Mouse (Mus musculus) adrenal gland, postnatal 10 days (tissue): ENCODE results near the gene Atf7ip2. TPM values are rescaled to one million over a fixed set of nuclear protein-coding genes. Genes with fewer than 3 reads are reported as not detected.

Source experiments
- DNase-seq: peaks from one replicate; pipeline ENCODE4 v3.0.0; 2021; ENCODE audit warnings: mixed read lengths
- microRNA-seq: library from miRNA; unstranded; fragments of <30 nt; microRNA quantifications from one replicate; pipeline ENCODE4 v1.2.0, GENCODE M21; 2021
- total RNA-seq, 2 experiments: library from RNA; stranded (reverse); gene quantifications; 2 replicates each; pipeline ENCODE4 v1.2.3; 2021

Atf7ip2 gene
- total RNA-seq, 2 experiments from 2014 or later, result 0.39 to 0.73 TPM

DNA sequence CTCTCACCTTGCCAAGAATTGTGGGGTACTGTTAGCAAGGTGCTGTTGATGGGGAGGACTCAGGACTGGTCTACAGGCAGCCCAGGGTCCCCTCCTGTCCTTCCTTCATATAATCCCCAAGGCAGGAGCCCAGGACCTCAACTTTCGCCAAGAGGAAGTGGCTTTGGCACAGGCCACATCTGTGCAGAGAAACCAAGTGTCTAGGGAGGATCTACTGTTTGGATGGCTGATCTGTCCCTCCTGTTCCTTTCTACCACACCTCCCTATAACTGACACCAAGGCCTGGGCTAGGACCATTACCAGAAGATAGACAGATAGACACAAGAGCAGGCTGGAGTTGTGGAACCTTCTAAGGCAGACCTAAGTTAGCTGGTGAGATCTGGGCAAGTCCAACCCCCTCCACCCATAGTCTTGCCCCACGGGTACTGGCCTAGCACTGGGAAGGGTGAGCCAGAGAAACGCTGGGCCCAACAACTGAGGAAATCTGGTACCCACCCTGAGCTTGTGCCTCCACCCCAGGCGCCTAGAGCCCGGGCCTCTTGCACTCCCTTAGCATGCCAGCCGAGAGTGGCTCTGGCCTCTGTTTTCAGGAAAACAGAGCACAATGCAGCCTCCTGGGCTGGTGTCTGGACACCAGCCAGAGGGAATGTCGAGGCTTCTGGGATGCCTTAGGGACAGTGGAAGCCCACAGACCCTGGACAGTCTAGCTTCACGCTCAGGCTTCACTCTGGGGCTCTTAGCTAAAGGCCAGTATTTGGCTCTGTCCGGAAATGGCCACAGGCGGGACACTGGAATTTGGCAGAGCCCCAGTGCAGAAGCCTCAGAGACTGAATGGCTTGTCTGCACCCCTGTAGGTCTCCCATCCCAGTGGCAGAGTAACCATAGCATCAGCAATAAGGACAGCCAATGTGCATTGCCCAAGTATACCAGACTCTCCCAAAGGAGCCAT lies 105.5 kb downstream of the Atf7ip2 start:
- DNase-seq, result no peak

DNA sequence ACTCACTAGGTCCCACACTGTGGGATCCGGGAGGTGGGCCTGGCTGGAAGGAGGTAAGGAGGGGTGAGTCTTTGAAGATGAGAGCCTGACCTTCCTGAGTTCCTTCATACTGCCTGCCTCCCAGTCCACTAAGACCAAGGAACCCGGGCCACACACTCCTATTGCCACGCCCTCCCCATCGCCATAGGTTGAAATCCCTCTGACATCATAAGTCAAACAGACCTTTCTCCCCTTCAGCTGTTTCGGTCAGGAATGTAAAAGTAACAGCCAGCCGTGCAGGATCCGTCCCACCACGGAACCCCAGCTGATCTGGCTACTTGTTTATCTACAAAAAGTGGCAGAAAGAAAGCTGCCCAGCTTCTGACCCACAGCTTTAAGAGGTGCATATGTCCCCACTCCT lies 107.1 kb downstream of the Atf7ip2 start:
- no peak for DNase-seq

DNA sequence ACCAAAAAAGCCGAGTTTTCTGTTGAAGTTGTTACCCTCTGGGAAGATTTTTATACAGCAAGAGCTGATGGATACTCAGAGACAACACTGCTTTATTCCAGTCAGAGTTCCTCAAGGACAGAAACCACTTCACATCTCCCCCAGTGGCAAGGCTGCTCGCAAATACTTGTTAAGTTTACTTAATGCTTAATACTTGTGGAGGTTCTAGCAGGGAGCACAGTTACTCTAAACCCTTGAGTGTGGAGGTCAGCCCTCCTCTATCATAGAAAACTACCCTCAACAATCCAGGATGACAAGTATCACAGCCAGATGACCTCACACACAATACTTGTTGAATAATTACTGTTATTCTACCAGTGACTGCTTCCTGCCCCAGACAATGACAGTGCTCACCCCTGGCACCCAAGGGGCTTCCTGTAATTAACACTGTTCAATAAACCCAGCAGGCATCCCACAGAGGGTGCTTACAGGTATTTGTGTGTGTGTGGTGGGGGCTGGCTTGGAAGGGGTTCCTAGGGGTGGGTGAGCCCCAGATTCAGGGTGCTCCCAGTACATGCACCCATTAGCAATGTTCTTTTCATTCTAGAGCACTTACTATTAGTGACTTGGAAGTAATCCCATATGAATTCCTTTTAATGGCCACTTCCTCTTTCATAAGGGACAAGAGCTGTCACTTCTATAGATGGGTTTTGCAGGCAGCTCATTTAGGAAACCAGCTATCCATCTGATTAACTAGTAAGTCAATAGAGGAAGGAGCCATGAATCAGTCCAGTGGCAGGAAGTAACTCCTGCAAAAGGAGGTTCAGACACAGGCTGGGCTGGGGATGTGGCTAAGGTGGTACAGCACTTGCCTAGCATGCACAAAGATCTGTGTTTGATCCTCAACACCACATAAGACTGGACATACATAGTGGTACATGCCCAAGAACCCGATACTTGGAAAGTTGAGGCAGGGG lies 108.0 kb downstream of the Atf7ip2 start:
- DNase-seq, result no peak

Small RNA genes within 50 kb of the gene (microRNA-seq; reads per million reads assigned to microRNA genes)
- gene Gm22932, result not detected

Other genes starting within 250 kb of the Atf7ip2 start
- 1 to 10 TPM in 1 of 2 experiments, under 1 TPM in 1; 0.69 to 1.5 TPM for gene Grin2a, start 197.2 kb upstream of the Atf7ip2 start, total RNA-seq
- not detected for gene Rpl39l, start 22.5 kb upstream of the Atf7ip2 start, total RNA-seq
- gene Emp2, start 121.3 kb downstream of the Atf7ip2 start, total RNA-seq, result 10 to 100 TPM in 1 of 2 experiments, 1 to 10 TPM in 1; 9.8 to 11.6 TPM
- under 1 TPM in 1 of 2 experiments, not detected in 1; 0.15 TPM for gene Tekt5, start 202.8 kb downstream of the Atf7ip2 start, total RNA-seq
- gene Nubp1, start 219.2 kb downstream of the Atf7ip2 start, total RNA-seq, result 10 to 100 TPM; 22.2 to 23.3 TPM